Mouse (Mus musculus): ENCODE measurements around the gene Tnik.

- TF ChIP-seq POLR2A (IDR thresholded peaks at IDR 0.05; ENCODE audit: control insufficient read depth, extremely low read depth, insufficient read depth, low read length, poor library complexity): no peak
- no peak for TF ChIP-seq CTCF (IDR thresholded peaks at IDR 0.05; ENCODE audit: borderline replicate concordance, control insufficient read depth, extremely low read depth, insufficient read depth, low read length, poor library complexity)
Measured at GRCm38 (mm10) chr3:28345961-28346360, 82.9 kb downstream of the Tnik start.

All from thymus, adult 2 months (tissue).